Mouse (Mus musculus): Measurements from ENCODE around the gene Cblb. TPM values are rescaled to one million over a fixed set of nuclear protein-coding genes. Genes with fewer than 3 reads are reported as not detected.

Gene Cblb
- polyA plus RNA-seq, 1 experiment from 2014 or later = 16.4 TPM

GRCm38 (mm10) chr16:52182057-52182456 is 151.0 kb downstream of the Cblb start:
- H3K4me3 ChIP-seq = no peak overlapping the region
- no peaks in the 10 kb centered on the region for H3K4me1 ChIP-seq
- no peaks in the 10 kb centered on the region for H3K27me3 ChIP-seq
- H3K27ac ChIP-seq = no peak overlapping the region
- H3K9me3 ChIP-seq = no peaks in the 10 kb centered on the region
- no peak overlapping the region for H3K9ac ChIP-seq
- ATAC-seq (ENCODE audit: insufficient number of reproducible peaks, insufficient read depth, low FRiP score, low TSS enrichment, low read depth) = no peak
- 75% methylated on average over 7 of the region's 7 CpGs for WGBS
- peaks cover 16% of the 10 kb centered on the region for H3K36me3 ChIP-seq
- H3K4me2 ChIP-seq = no peak overlapping the region

- peaks cover 27% of the 10 kb centered on the region for H3K36me3 ChIP-seq
- no peak for ATAC-seq (ENCODE audit: insufficient number of reproducible peaks, insufficient read depth, low FRiP score, low TSS enrichment, low read depth)
- H3K27me3 ChIP-seq = no peaks in the 10 kb centered on the region
- no peaks in the 10 kb centered on the region for H3K9me3 ChIP-seq
- H3K4me1 ChIP-seq = no peaks in the 10 kb centered on the region
- H3K27ac ChIP-seq = no peak overlapping the region
- H3K4me2 ChIP-seq = no peak overlapping the region
- 92% methylated on average over 10 of the region's 10 CpGs for WGBS
- H3K9ac ChIP-seq = no peak overlapping the region
- H3K4me3 ChIP-seq = no peak overlapping the region
These were observed 153.3 kb downstream of the Cblb start for GRCm38 (mm10) chr16:52184350-52184749.

- no peaks in the 10 kb centered on the region for H3K4me1 ChIP-seq
- peaks cover 49% of the 10 kb centered on the region for H3K36me3 ChIP-seq
- no peak for ATAC-seq (ENCODE audit: insufficient number of reproducible peaks, insufficient read depth, low FRiP score, low TSS enrichment, low read depth)
- H3K27ac ChIP-seq = no peak overlapping the region
- H3K9me3 ChIP-seq = no peaks in the 10 kb centered on the region
- no peak overlapping the region for H3K4me3 ChIP-seq
- 79% methylated on average over 10 of the region's 10 CpGs for WGBS
- H3K4me2 ChIP-seq = no peak overlapping the region
- H3K27me3 ChIP-seq = no peaks in the 10 kb centered on the region
- H3K9ac ChIP-seq = no peak overlapping the region
These were observed 155.7 kb downstream of the Cblb start for GRCm38 (mm10) chr16:52186731-52187130.

DNA sequence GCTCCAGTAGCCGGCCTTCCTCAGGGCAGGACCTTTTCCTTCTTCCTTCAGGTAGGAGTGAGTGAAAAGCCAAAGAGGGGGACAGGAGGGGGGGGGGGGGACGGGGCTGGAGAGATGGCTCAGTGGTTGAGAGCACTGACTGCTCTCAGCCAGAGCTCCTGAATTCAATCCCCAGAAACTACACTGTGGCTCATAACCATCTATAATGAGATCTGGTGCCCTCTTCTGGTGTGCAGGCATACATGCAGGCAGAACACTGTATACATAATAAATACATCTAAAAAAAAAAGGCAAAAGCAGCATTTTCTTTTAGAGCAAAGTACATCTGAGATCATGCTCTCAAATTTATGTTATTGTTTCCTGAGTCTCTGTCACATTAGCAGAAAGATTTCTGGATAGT is 158.1 kb downstream of the Cblb start:
- Histone ChIP-seq H3K4me2 (no peak overlapping the region), H3K27ac (no peak overlapping the region), H3K9me3 (no peaks in the 10 kb centered on the region), H3K27me3 (no peaks in the 10 kb centered on the region), H3K4me1 (no peaks in the 10 kb centered on the region), H3K4me3 (no peak overlapping the region), H3K36me3 (peaks cover 58% of the 10 kb centered on the region), H3K9ac (no peak overlapping the region)
- WGBS = 69% methylated on average over 1 of the region's 2 CpGs
- ATAC-seq (ENCODE audit: insufficient number of reproducible peaks, insufficient read depth, low FRiP score, low TSS enrichment, low read depth) = no peak

DNA sequence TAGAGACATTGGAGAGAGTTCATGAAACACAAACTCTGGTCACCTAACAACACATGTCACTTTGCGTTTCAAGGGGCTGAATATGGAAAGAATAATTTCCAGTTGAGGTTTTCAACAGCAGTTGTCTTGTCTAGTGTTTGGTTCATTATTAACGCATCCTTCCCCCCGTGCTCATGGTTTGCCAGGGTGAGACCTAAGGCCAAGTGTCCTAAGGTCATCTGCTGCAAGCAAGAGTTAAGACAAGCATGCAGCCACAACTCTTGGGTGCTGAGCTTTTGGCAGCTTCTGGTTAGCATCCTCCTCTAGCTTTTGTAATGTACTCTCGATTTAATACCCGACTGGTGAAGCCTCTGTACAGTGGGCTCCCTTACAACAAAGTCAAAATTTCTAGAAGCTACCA is 159.7 kb downstream of the Cblb start:
- Histone ChIP-seq H3K9ac (no peak overlapping the region), H3K36me3 (peaks cover 65% of the 10 kb centered on the region), H3K4me2 (no peak overlapping the region), H3K9me3 (no peaks in the 10 kb centered on the region), H3K4me3 (no peak overlapping the region), H3K4me1 (no peaks in the 10 kb centered on the region), H3K27me3 (no peaks in the 10 kb centered on the region), H3K27ac (no peak overlapping the region)
- 90% methylated on average over 5 of the region's 5 CpGs for WGBS
- ATAC-seq (ENCODE audit: insufficient number of reproducible peaks, insufficient read depth, low FRiP score, low TSS enrichment, low read depth) = no peak

- WGBS = 94% methylated on average over 5 of the region's 5 CpGs
- peaks cover 63% of the 10 kb centered on the region for H3K36me3 ChIP-seq
- H3K4me3 ChIP-seq = no peak overlapping the region
- no peak overlapping the region for H3K27ac ChIP-seq
- H3K4me2 ChIP-seq = no peak overlapping the region
- no peak overlapping the region for H3K9ac ChIP-seq
- H3K9me3 ChIP-seq = no peaks in the 10 kb centered on the region
- ATAC-seq (ENCODE audit: insufficient number of reproducible peaks, insufficient read depth, low FRiP score, low TSS enrichment, low read depth) = no peak
- no peaks in the 10 kb centered on the region for H3K27me3 ChIP-seq
- H3K4me1 ChIP-seq = no peaks in the 10 kb centered on the region
These were observed 163.0 kb downstream of the Cblb start for GRCm38 (mm10) chr16:52194040-52194439.

- no peak overlapping the region for H3K4me2 ChIP-seq
- no peak overlapping the region for H3K9ac ChIP-seq
- H3K27ac ChIP-seq = no peak overlapping the region
- no peaks in the 10 kb centered on the region for H3K4me1 ChIP-seq
- H3K36me3 ChIP-seq = peaks cover 56% of the 10 kb centered on the region
- H3K27me3 ChIP-seq = no peaks in the 10 kb centered on the region
- H3K9me3 ChIP-seq = no peaks in the 10 kb centered on the region
- ATAC-seq (ENCODE audit: insufficient number of reproducible peaks, insufficient read depth, low FRiP score, low TSS enrichment, low read depth) = no peak
- H3K4me3 ChIP-seq = no peak overlapping the region
- 90% methylated on average over 3 of the region's 3 CpGs for WGBS
These were observed 163.8 kb downstream of the Cblb start for GRCm38 (mm10) chr16:52194866-52195265.

DNA sequence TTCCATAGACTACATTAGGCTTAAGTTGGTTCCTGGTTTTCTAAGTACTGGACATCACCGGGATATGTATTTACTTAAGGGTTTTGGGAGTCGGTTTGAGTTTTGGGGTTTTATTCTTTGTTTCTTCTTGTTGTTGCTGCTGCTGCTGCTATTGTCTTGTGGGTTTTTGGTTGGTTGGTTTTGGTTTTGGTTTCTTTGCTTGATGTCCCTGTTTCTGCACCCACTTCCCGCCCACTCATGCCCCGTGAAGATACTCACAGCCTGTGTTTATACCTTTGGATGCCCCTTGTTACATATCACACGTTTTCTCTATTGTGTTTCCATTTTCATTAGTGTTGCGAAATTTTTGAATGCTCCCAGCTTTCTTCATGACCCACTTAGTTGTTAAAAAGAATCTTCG is 169.1 kb downstream of the Cblb start:
- no peaks in the 10 kb centered on the region for H3K9me3 ChIP-seq
- no peak overlapping the region for H3K4me2 ChIP-seq
- no peaks in the 10 kb centered on the region for H3K27me3 ChIP-seq
- no peak for ATAC-seq (ENCODE audit: insufficient number of reproducible peaks, insufficient read depth, low FRiP score, low TSS enrichment, low read depth)
- peaks cover 44% of the 10 kb centered on the region for H3K36me3 ChIP-seq
- no peak overlapping the region for H3K4me3 ChIP-seq
- no peaks in the 10 kb centered on the region for H3K4me1 ChIP-seq
- WGBS = 87% methylated on average over 7 of the region's 7 CpGs
- H3K9ac ChIP-seq = no peak overlapping the region
- H3K27ac ChIP-seq = no peak overlapping the region

GRCm38 (mm10) chr16:52210844-52211606 is 180.0 kb downstream of the Cblb start:
- no peak for ATAC-seq (ENCODE audit: insufficient number of reproducible peaks, insufficient read depth, low FRiP score, low TSS enrichment, low read depth)
- no peak overlapping the region for H3K4me3 ChIP-seq
- H3K27me3 ChIP-seq = no peaks in the 10 kb centered on the region
- no peaks in the 10 kb centered on the region for H3K9me3 ChIP-seq
- no peak overlapping the region for H3K4me2 ChIP-seq
- no peak overlapping the region for H3K27ac ChIP-seq
- H3K36me3 ChIP-seq = peaks cover 8% of the 10 kb centered on the region
- H3K4me1 ChIP-seq = no peaks in the 10 kb centered on the region
- 88% methylated on average over 8 of the region's 8 CpGs for WGBS
- H3K9ac ChIP-seq = no peak overlapping the region

DNA sequence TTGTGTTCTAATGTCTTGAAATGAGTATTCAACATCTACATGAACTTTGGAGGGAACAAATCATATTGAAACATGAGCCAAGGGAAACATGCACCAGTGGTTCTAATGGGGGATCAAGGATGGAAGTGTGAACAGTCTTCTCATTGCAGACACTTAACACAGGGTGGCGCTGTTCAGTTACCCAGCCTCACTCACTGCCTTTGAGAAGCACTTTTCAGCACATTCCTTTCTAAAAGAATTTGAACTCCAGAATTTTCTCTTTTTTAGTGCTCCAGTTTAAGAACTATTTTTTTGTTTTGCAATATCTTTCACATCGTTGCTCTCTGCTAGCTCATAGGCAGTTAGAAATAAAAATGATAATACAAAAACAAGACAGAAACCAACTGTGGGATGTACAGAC is 188.0 kb downstream of the Cblb start:
- Histone ChIP-seq H3K36me3 (no peaks in the 10 kb centered on the region), H3K9ac (no peak overlapping the region), H3K4me2 (no peak overlapping the region), H3K27me3 (no peaks in the 10 kb centered on the region), H3K4me1 (no peaks in the 10 kb centered on the region), H3K27ac (no peak overlapping the region), H3K9me3 (no peaks in the 10 kb centered on the region), H3K4me3 (no peak overlapping the region)
- WGBS = 18% methylated on average over 2 of the region's 2 CpGs
- no peak for ATAC-seq (ENCODE audit: insufficient number of reproducible peaks, insufficient read depth, low FRiP score, low TSS enrichment, low read depth)

- no peaks in the 10 kb centered on the region for H3K4me1 ChIP-seq
- H3K4me2 ChIP-seq = no peak overlapping the region
- H3K4me3 ChIP-seq = no peak overlapping the region
- H3K27me3 ChIP-seq = no peaks in the 10 kb centered on the region
- no peaks in the 10 kb centered on the region for H3K9me3 ChIP-seq
- ATAC-seq (ENCODE audit: insufficient number of reproducible peaks, insufficient read depth, low FRiP score, low TSS enrichment, low read depth) = no peak
- H3K9ac ChIP-seq = no peak overlapping the region
- WGBS = 78% methylated on average over 4 of the region's 4 CpGs
- H3K36me3 ChIP-seq = no peaks in the 10 kb centered on the region
- H3K27ac ChIP-seq = no peak overlapping the region
These were observed 191.9 kb downstream of the Cblb start for GRCm38 (mm10) chr16:52222896-52223295.

DNA sequence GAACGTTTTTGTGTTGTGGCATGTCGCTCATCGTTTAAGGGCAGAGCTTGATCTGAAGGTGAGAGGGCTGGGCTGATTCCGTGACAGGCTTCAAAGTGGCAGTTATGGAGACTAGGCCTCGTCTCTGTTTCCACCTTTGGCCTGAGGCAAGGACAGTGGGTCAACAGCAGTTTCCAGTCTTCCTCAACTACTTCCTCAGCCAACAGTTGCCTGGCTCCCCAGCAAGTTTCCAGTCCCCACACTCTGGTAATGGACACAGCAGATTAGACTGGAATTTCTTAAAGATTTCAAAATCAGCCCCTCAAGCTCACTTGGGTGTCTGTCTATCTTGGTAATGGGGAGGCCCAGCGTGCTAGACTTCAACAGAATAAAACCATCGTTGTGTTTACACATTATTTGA is 198.4 kb downstream of the Cblb start:
- no peaks in the 10 kb centered on the region for H3K9me3 ChIP-seq
- no peak overlapping the region for H3K9ac ChIP-seq
- no peak for ATAC-seq (ENCODE audit: insufficient number of reproducible peaks, insufficient read depth, low FRiP score, low TSS enrichment, low read depth)
- WGBS = 49% methylated on average over 7 of the region's 7 CpGs
- H3K36me3 ChIP-seq = no peaks in the 10 kb centered on the region
- no peak overlapping the region for H3K4me2 ChIP-seq
- no peaks in the 10 kb centered on the region for H3K4me1 ChIP-seq
- H3K27ac ChIP-seq = no peak overlapping the region
- no peak overlapping the region for H3K4me3 ChIP-seq
- H3K27me3 ChIP-seq = no peaks in the 10 kb centered on the region
